In genomic region chr12:76670533-76671086, GRCm38 (mm10) we compare ENCODE assay signal across 10 mouse cellular contexts. TPM values are rescaled to one million over a fixed set of nuclear protein-coding genes. Genes with fewer than 3 reads are reported as not detected.
DNase-seq lines count a peak whose midpoint lies in the region; ATAC-seq and TF ChIP-seq lines count a peak whose summit lies in the region.
"Had no signal": no experiment of that assay in that cellular context is flagged by ENCODE, and none has a peak within 500 bp of the region (broad histone marks: within the 10 kb centered on the region; RNA-seq: fewer than 3 reads in every experiment).

No protein-coding gene starts in this region.

- peaks cover 35% of the 10 kb centered on the region for H3K4me1 ChIP-seq in hindbrain, embryonic 10.5 days (replicated peaks)
- 0 out of 2 replicates have a peak, but pooled peaks cover 3% of the 10 kb centered on the region for H3K4me1 ChIP-seq in hindbrain, embryonic 12.5 days
- H3K4me1 ChIP-seq in liver, embryonic 14.5 days (replicated peaks; ENCODE audit: control insufficient read depth in 2 of 2, insufficient read depth in 2 of 2, low read length in 1 of 2), result peaks cover 76% of the 10 kb centered on the region in 2 experiments
- H3K4me1 ChIP-seq in forebrain, embryonic 16.5 days (replicated peaks; ENCODE audit: control insufficient read depth, insufficient read depth, low read length), result peaks cover 6% of the 10 kb centered on the region; the same call in 1 of the 2 replicates

- 72% methylated on average over 13 of the region's 13 CpGs for WGBS in hindbrain, embryonic 10.5 days
- 69% methylated on average over 13 of the region's 13 CpGs for WGBS in hindbrain, embryonic 12.5 days
- WGBS in liver, embryonic 14.5 days (ENCODE audit: insufficient replicate concordance), result 15% methylated on average over 13 of the region's 13 CpGs
- WGBS in forebrain, embryonic 16.5 days, result 75% methylated on average over 13 of the region's 13 CpGs

- H3K9me3 ChIP-seq in hindbrain, embryonic 10.5 days, result no peaks in the 10 kb centered on the region
- H3K9me3 ChIP-seq in hindbrain, embryonic 12.5 days (replicated peaks), result no peaks in the 10 kb centered on the region
- H3K9me3 ChIP-seq in liver, embryonic 14.5 days (ENCODE audit: control insufficient read depth, low read length), result no peaks in the 10 kb centered on the region
- H3K9me3 ChIP-seq in forebrain, embryonic 16.5 days (ENCODE audit: control insufficient read depth, low read length), result no peaks in the 10 kb centered on the region

- TF ChIP-seq CTCF in liver, embryonic 14.5 days (IDR thresholded peaks at IDR 0.05; ENCODE audit: low read depth), result no peak

- H3K27ac ChIP-seq in hindbrain, embryonic 10.5 days, result peak overlapping the region; percentile 56
- H3K27ac ChIP-seq in hindbrain, embryonic 12.5 days, result no peak overlapping the region
- peak overlapping the region; percentile 86 for H3K27ac ChIP-seq in liver, embryonic 14.5 days
- no peak overlapping the region for H3K27ac ChIP-seq in forebrain, embryonic 16.5 days (ENCODE audit: low read length)
- H3K27ac ChIP-seq: left cerebral cortex, adult 2 months had no signal

- TF ChIP-seq EP300 in liver, embryonic 14.5 days (IDR thresholded peaks at IDR 0.05; ENCODE audit: low read depth), result peak; percentile 99

- H3K9ac ChIP-seq in hindbrain, embryonic 12.5 days, result no peak overlapping the region
- peak overlapping the region; percentile 80 for H3K9ac ChIP-seq in liver, embryonic 14.5 days (replicated peaks)
- no peak overlapping the region for H3K9ac ChIP-seq in forebrain, embryonic 16.5 days (replicated peaks; ENCODE audit: low read depth, low read length)

- H3K4me3 ChIP-seq in hindbrain, embryonic 10.5 days, result no peak overlapping the region
- H3K4me3 ChIP-seq in hindbrain, embryonic 12.5 days, result no peak overlapping the region
- peak overlapping the region; percentile 26 to 41 for H3K4me3 ChIP-seq in liver, embryonic 14.5 days (ENCODE audit: insufficient read depth in 1 of 2, low read depth in 2 of 2, low read length in 2 of 2)
- no peak overlapping the region for H3K4me3 ChIP-seq in forebrain, embryonic 16.5 days (replicated peaks; ENCODE audit: low read length)
- H3K4me3 ChIP-seq: left cerebral cortex, adult 2 months had no signal

- no peak for ATAC-seq in hindbrain, embryonic 12.5 days (ENCODE audit: low FRiP score)
- ATAC-seq in liver, embryonic 14.5 days (ENCODE audit: insufficient read depth), result peak; percentile 80
- ATAC-seq in inflammation-experienced regulatory T-cells, adult 6 months, result no peak
- ATAC-seq in forebrain, embryonic 16.5 days, result no peak
- ATAC-seq: Patski had no signal

- no peak overlapping the region for H3K4me2 ChIP-seq in hindbrain, embryonic 12.5 days (replicated peaks)
- H3K4me2 ChIP-seq in liver, embryonic 14.5 days (ENCODE audit: low read depth), result peak overlapping the region; percentile 80
- no peak overlapping the region for H3K4me2 ChIP-seq in forebrain, embryonic 16.5 days (ENCODE audit: low read length)

- DNase-seq in hindbrain, embryonic 10.5 days (ENCODE audit: low spot score), result no peak
- peak; percentile 99 for DNase-seq in MEL-GATA-1-ER (ENCODE audit: extremely low read depth, low read depth)
- DNase-seq in cerebellum, adult 8-10 months, result peak; percentile 62
- peak; percentile 96 to 97 (median 96) for DNase-seq in liver, embryonic 14.5 days (ENCODE audit: low read depth in 3 of 3, low spot score in 3 of 3)
- no peak for DNase-seq in kidney, postnatal 36 days

- H3K27me3 ChIP-seq in hindbrain, embryonic 10.5 days (ENCODE audit: insufficient read depth, poor library complexity, severe bottlenecking), result no peaks in the 10 kb centered on the region; the same call in 1 of the 2 replicates
- no peaks in the 10 kb centered on the region for H3K27me3 ChIP-seq in hindbrain, embryonic 12.5 days
- no peaks in the 10 kb centered on the region for H3K27me3 ChIP-seq in liver, embryonic 14.5 days (ENCODE audit: control insufficient read depth, insufficient read depth, low read length)
- H3K27me3 ChIP-seq in forebrain, embryonic 16.5 days (replicated peaks; ENCODE audit: control insufficient read depth, insufficient read depth, low read length), result no peaks in the 10 kb centered on the region

- H3K36me3 ChIP-seq in hindbrain, embryonic 10.5 days, result no peaks in the 10 kb centered on the region
- H3K36me3 ChIP-seq in hindbrain, embryonic 12.5 days, result no peaks in the 10 kb centered on the region
- H3K36me3 ChIP-seq in liver, embryonic 14.5 days (replicated peaks; ENCODE audit: control insufficient read depth, insufficient read depth, low read depth), result peaks cover 29% of the 10 kb centered on the region
- no peaks in the 10 kb centered on the region for H3K36me3 ChIP-seq in forebrain, embryonic 16.5 days (ENCODE audit: control insufficient read depth, insufficient read depth)

RNA-seq across cellular contexts. Expression of gene Sptb, which starts 39.7 kb away (rescaled TPM):
- 4.8 TPM in 2 replicates for polyA plus RNA-seq in hindbrain, embryonic 10.5 days (2016; fragmentation: Nextera tagmentation; extraction: Ambion mirVana)
- polyA plus RNA-seq in hindbrain, embryonic 12.5 days (2016; fragmentation: Nextera tagmentation; extraction: Ambion mirVana), result 3.3 and 4.2 TPM in 2 replicates
- polyA plus RNA-seq in liver, embryonic 14.5 days (2012; rRNA removed), result 35.4 and 39.7 TPM in 2 replicates
- 59.4 and 70.4 TPM in 2 replicates for polyA plus RNA-seq in liver, embryonic 14.5 days (2014; fragmentation: Nextera tagmentation; extraction: Ambion mirVana)
- polyA plus RNA-seq in inflammation-experienced regulatory T-cells, adult 6 months (2017; shearing (Covaris generic)), result 1 to 10 TPM in 1 of 3 experiments, under 1 TPM in 2; 0.10 to 1.1 (median 0.95) TPM
- 1.4 and 1.9 TPM in 2 replicates for polyA plus RNA-seq in forebrain, embryonic 16.5 days (2015; fragmentation: Nextera tagmentation; extraction: Ambion mirVana)

Comparison
In these comparisons a context has a peak if more than half of its experiments do, and no peak if none do; other contexts are left out.
1. H3K27ac ChIP-seq: peak in hindbrain, embryonic 10.5 days (single experiment) and liver, embryonic 14.5 days (single experiment); none in hindbrain, embryonic 12.5 days (single experiment) and forebrain, embryonic 16.5 days (single experiment).
2. DNase-seq: peak in MEL-GATA-1-ER (single experiment), cerebellum, adult 8-10 months (single experiment) and liver, embryonic 14.5 days (3 of 3); none in hindbrain, embryonic 10.5 days (single experiment) and kidney, postnatal 36 days (0 of 2).
3. H3K4me3 ChIP-seq: peak in liver, embryonic 14.5 days (2 of 2); none in hindbrain, embryonic 10.5 days (single experiment), hindbrain, embryonic 12.5 days (single experiment) and forebrain, embryonic 16.5 days (single experiment).